Mouse (Mus musculus): ENCODE data around the gene Alk. TPM values are rescaled to one million over a fixed set of nuclear protein-coding genes. Genes with fewer than 3 reads are reported as not detected.

The Alk gene
- polyA plus RNA-seq, 1 experiment: 0.03 TPM

- no peaks in the 10 kb centered on the region for H3K36me3 ChIP-seq (ENCODE audit: control insufficient read depth, insufficient read depth, low read length)
- H3K4me1 ChIP-seq (replicated peaks; ENCODE audit: control insufficient read depth, insufficient read depth, low read length): no peaks in the 10 kb centered on the region
- 91% methylated on average over 5 of the region's 5 CpGs for WGBS
- no peak overlapping the region for H3K4me3 ChIP-seq (ENCODE audit: control insufficient read depth, insufficient read depth, low read length)
- H3K27me3 ChIP-seq (ENCODE audit: control insufficient read depth, insufficient read depth, low read length): no peaks in the 10 kb centered on the region
- DNase-seq: no peak
- TF ChIP-seq CTCF (IDR thresholded peaks at IDR 0.05; ENCODE audit: borderline replicate concordance, control insufficient read depth, extremely low read depth, insufficient read depth, low read length, poor library complexity): no peak
- no peak overlapping the region for H3K27ac ChIP-seq (ENCODE audit: control insufficient read depth, insufficient read depth, low read length)
Observed at GRCm38 (mm10) chr17:72168152-72168551, 436.3 kb downstream of the Alk start.

GRCm38 (mm10) chr17:72158857-72159385 is 445.5 kb downstream of the Alk start:
- no peaks in the 10 kb centered on the region for H3K27me3 ChIP-seq (ENCODE audit: control insufficient read depth, insufficient read depth, low read length)
- DNase-seq: no peak
- H3K4me1 ChIP-seq (replicated peaks; ENCODE audit: control insufficient read depth, insufficient read depth, low read length): no peaks in the 10 kb centered on the region
- 52% methylated on average over 5 of the region's 5 CpGs for WGBS
- TF ChIP-seq CTCF (IDR thresholded peaks at IDR 0.05; ENCODE audit: borderline replicate concordance, control insufficient read depth, extremely low read depth, insufficient read depth, low read length, poor library complexity): no peak
- TF ChIP-seq POLR2A (IDR thresholded peaks at IDR 0.05; ENCODE audit: control insufficient read depth, extremely low read depth, insufficient read depth, low read length, poor library complexity): no peak
- no peaks in the 10 kb centered on the region for H3K36me3 ChIP-seq (ENCODE audit: control insufficient read depth, insufficient read depth, low read length)
- no peak overlapping the region for H3K4me3 ChIP-seq (ENCODE audit: control insufficient read depth, insufficient read depth, low read length)
- no peak overlapping the region for H3K27ac ChIP-seq (ENCODE audit: control insufficient read depth, insufficient read depth, low read length)

GRCm38 (mm10) chr17:72157830-72158629 is 446.4 kb downstream of the Alk start:
- TF ChIP-seq CTCF (IDR thresholded peaks at IDR 0.05; ENCODE audit: borderline replicate concordance, control insufficient read depth, extremely low read depth, insufficient read depth, low read length, poor library complexity) (no peak), POLR2A (IDR thresholded peaks at IDR 0.05; ENCODE audit: control insufficient read depth, extremely low read depth, insufficient read depth, low read length, poor library complexity) (no peak)
- no peaks in the 10 kb centered on the region for H3K4me1 ChIP-seq (replicated peaks; ENCODE audit: control insufficient read depth, insufficient read depth, low read length)
- H3K27me3 ChIP-seq (ENCODE audit: control insufficient read depth, insufficient read depth, low read length): no peaks in the 10 kb centered on the region
- H3K36me3 ChIP-seq (ENCODE audit: control insufficient read depth, insufficient read depth, low read length): no peaks in the 10 kb centered on the region
- H3K4me3 ChIP-seq (ENCODE audit: control insufficient read depth, insufficient read depth, low read length): no peak overlapping the region
- 87% methylated on average over 10 of the region's 10 CpGs for WGBS
- no peak overlapping the region for H3K27ac ChIP-seq (ENCODE audit: control insufficient read depth, insufficient read depth, low read length)
- no peak for DNase-seq

GRCm38 (mm10) chr17:72153038-72153437 is 451.4 kb downstream of the Alk start:
- H3K4me3 ChIP-seq (ENCODE audit: control insufficient read depth, insufficient read depth, low read length): no peak overlapping the region
- DNase-seq: no peak
- WGBS: 29% methylated on average over 3 of the region's 3 CpGs
- H3K4me1 ChIP-seq (replicated peaks; ENCODE audit: control insufficient read depth, insufficient read depth, low read length): no peaks in the 10 kb centered on the region
- H3K27ac ChIP-seq (ENCODE audit: control insufficient read depth, insufficient read depth, low read length): no peak overlapping the region
- no peaks in the 10 kb centered on the region for H3K36me3 ChIP-seq (ENCODE audit: control insufficient read depth, insufficient read depth, low read length)
- no peak for TF ChIP-seq POLR2A (IDR thresholded peaks at IDR 0.05; ENCODE audit: control insufficient read depth, extremely low read depth, insufficient read depth, low read length, poor library complexity)
- TF ChIP-seq CTCF (IDR thresholded peaks at IDR 0.05; ENCODE audit: borderline replicate concordance, control insufficient read depth, extremely low read depth, insufficient read depth, low read length, poor library complexity): no peak
- no peaks in the 10 kb centered on the region for H3K27me3 ChIP-seq (ENCODE audit: control insufficient read depth, insufficient read depth, low read length)

GRCm38 (mm10) chr17:72144946-72145598 is 459.4 kb downstream of the Alk start:
- 7% methylated on average over 7 of the region's 7 CpGs for WGBS
- Histone ChIP-seq H3K27me3 (ENCODE audit: control insufficient read depth, insufficient read depth, low read length) (no peaks in the 10 kb centered on the region), H3K4me3 (ENCODE audit: control insufficient read depth, insufficient read depth, low read length) (no peak overlapping the region), H3K4me1 (replicated peaks; ENCODE audit: control insufficient read depth, insufficient read depth, low read length) (no peaks in the 10 kb centered on the region), H3K27ac (ENCODE audit: control insufficient read depth, insufficient read depth, low read length) (no peak overlapping the region), H3K36me3 (ENCODE audit: control insufficient read depth, insufficient read depth, low read length) (no peaks in the 10 kb centered on the region)
- TF ChIP-seq POLR2A (IDR thresholded peaks at IDR 0.05; ENCODE audit: control insufficient read depth, extremely low read depth, insufficient read depth, low read length, poor library complexity) (no peak), CTCF (IDR thresholded peaks at IDR 0.05; ENCODE audit: borderline replicate concordance, control insufficient read depth, extremely low read depth, insufficient read depth, low read length, poor library complexity) (no peak)
- no peak for DNase-seq

GRCm38 (mm10) chr17:72144461-72144860 is 460.0 kb downstream of the Alk start:
- Histone ChIP-seq H3K27ac (ENCODE audit: control insufficient read depth, insufficient read depth, low read length) (no peak overlapping the region), H3K27me3 (ENCODE audit: control insufficient read depth, insufficient read depth, low read length) (no peaks in the 10 kb centered on the region), H3K4me3 (ENCODE audit: control insufficient read depth, insufficient read depth, low read length) (no peak overlapping the region), H3K36me3 (ENCODE audit: control insufficient read depth, insufficient read depth, low read length) (no peaks in the 10 kb centered on the region), H3K4me1 (replicated peaks; ENCODE audit: control insufficient read depth, insufficient read depth, low read length) (no peaks in the 10 kb centered on the region)
- WGBS: 43% methylated on average over 9 of the region's 9 CpGs
- DNase-seq: no peak
- no peak for TF ChIP-seq POLR2A (IDR thresholded peaks at IDR 0.05; ENCODE audit: control insufficient read depth, extremely low read depth, insufficient read depth, low read length, poor library complexity)
- TF ChIP-seq CTCF (IDR thresholded peaks at IDR 0.05; ENCODE audit: borderline replicate concordance, control insufficient read depth, extremely low read depth, insufficient read depth, low read length, poor library complexity): no peak

Measured in thymus, adult 2 months (tissue).